Mouse (Mus musculus): ENCODE results near the gene Stac3. TPM values are rescaled to one million over a fixed set of nuclear protein-coding genes. Genes with fewer than 3 reads are reported as not detected.

Stac3 gene
- polyA plus RNA-seq, 1 experiment: 3.9 TPM

DNA sequence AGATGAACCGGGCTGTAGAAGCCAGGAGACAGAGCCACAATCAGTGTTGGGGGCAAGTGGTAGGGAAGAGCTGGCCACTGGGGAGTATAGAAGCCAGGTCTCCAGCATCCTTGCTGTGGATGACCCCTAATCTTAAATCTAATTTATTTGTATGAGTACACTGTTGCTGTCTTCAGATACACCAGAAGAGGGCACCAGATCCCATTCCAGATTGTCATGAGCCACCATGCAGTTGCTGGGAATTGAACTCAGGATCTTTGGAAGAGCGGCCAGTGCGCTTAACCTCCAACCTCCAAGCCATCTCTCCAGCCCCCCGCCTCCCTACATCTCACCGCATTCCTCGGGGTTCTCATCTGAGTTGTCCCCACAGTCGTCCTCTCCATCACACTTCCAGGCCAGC is 45.0 kb downstream of the Stac3 start:
- Histone ChIP-seq H3K4me1 (no peaks in the 10 kb centered on the region; the same call in 1 of the 2 replicates), H3K4me3 (replicated peaks) (no peak overlapping the region), H3K27me3 (replicated peaks) (peaks cover 90% of the 10 kb centered on the region), H3K9me3 (no peaks in the 10 kb centered on the region), H3K36me3 (replicated peaks; ENCODE audit: low read length) (peaks cover 7% of the 10 kb centered on the region)
- TF ChIP-seq GATA1 (IDR thresholded peaks at IDR 0.05; ENCODE audit: borderline replicate concordance, low read length) (no peak), FLI1 (IDR thresholded peaks at IDR 0.05; ENCODE audit: low read length) (no peak)

DNA sequence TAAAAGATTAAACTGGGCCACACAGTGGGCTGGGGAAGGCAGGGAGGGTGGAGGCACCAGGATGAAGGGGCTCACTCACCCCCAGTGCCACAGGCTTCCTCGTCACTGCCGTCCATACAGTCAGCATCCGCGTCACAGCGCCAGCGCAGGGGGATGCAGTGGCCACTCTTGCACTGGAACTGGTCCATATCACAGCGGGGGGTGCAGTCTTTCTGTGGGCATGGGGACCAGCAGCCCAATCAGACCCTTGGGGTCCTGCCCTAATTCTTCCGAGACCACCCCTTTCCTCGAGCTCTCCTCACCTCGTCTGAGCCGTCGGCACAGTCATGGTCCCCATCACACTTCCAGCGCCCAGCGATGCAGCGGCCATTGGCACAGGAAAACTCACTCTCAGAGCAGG is 46.8 kb downstream of the Stac3 start:
- Histone ChIP-seq H3K36me3 (replicated peaks; ENCODE audit: low read length) (peaks cover 7% of the 10 kb centered on the region), H3K27me3 (replicated peaks) (peaks cover 89% of the 10 kb centered on the region), H3K9me3 (no peaks in the 10 kb centered on the region), H3K4me3 (replicated peaks) (no peak overlapping the region), H3K4me1 (no peaks in the 10 kb centered on the region; the same call in 1 of the 2 replicates)
- no peak for TF ChIP-seq FLI1 (IDR thresholded peaks at IDR 0.05; ENCODE audit: low read length)
- TF ChIP-seq GATA1 (IDR thresholded peaks at IDR 0.05; ENCODE audit: borderline replicate concordance, low read length): no peak

DNA sequence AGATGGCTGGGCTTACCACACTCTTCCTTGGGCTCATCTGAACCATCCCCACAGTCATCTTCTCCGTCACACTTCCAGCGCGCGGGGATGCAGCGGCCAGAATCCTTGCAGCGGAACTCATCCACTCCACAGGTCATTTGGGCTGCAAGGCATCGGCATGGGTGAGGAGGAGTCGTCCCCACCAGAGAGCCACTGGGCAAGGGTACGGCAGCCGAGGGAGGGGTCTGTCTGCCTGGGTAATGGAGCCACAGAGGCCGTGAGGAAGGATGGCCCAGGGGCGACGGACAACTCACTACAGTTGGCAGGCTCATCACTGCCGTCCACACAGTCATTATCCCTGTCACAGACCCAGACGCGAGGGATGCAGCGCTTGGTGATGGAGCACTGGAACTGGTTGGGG is 48.4 kb downstream of the Stac3 start:
- Histone ChIP-seq H3K4me1 (peaks cover 3% of the 10 kb centered on the region), H3K36me3 (replicated peaks; ENCODE audit: low read length) (peaks cover 7% of the 10 kb centered on the region), H3K27me3 (replicated peaks) (peaks cover 93% of the 10 kb centered on the region)

DNA sequence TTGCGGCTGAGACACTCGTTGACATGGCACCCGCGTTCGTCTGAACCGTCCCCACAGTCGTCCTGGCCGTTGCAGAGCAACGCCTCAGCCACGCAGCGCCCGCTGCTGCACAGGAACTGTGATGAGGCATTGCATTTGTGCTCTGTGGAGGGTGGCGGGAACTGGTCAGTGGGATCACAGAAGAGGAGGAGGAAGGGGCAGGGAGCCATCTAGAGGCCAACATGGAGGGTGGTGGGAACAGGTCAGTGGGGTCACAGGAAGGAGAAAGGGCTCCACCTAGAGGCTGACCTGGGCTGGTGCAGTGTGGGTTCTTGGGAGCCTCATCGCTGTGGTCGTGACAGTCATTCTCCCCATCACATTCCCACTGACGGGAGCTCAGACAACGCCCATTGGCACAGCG is 54.2 kb downstream of the Stac3 start:
- Histone ChIP-seq H3K9me3 (no peaks in the 10 kb centered on the region), H3K4me3 (replicated peaks) (no peak overlapping the region), H3K27me3 (replicated peaks) (peaks cover 81% of the 10 kb centered on the region), H3K36me3 (replicated peaks; ENCODE audit: low read length) (no peaks in the 10 kb centered on the region), H3K4me1 (peaks cover 18% of the 10 kb centered on the region)
- TF ChIP-seq FLI1 (IDR thresholded peaks at IDR 0.05; ENCODE audit: low read length) (no peak), GATA1 (IDR thresholded peaks at IDR 0.05; ENCODE audit: borderline replicate concordance, low read length) (no peak)

More for the DNA sequence above, 48.4 kb downstream of the Stac3 start:
- TF ChIP-seq GATA1 (IDR thresholded peaks at IDR 0.05; ENCODE audit: borderline replicate concordance, low read length) (no peak), FLI1 (IDR thresholded peaks at IDR 0.05; ENCODE audit: low read length) (no peak)
- H3K4me3 ChIP-seq (replicated peaks): no peak overlapping the region
- H3K9me3 ChIP-seq: no peaks in the 10 kb centered on the region

DNA sequence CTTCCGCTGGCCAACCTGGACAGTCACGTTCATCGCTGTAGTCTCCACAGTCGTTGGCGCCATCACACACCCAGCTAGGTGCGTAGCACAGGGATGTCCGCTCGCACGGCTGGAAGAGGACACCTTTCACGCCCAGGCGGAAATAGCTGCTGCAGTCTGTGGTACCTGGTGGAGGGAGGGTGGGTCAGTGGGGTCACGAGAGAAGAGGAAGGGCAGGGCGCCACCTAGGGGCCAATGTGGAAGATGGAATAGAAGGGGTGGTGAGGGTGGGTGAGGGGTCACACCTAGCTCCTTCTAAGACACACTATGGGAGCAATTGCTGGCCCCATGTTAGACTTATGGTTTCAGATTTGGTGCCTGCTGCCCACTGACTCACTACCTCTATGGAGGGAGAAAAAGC is 55.9 kb downstream of the Stac3 start:
- Histone ChIP-seq H3K4me3 (replicated peaks) (no peak overlapping the region), H3K36me3 (replicated peaks; ENCODE audit: low read length) (no peaks in the 10 kb centered on the region), H3K27me3 (replicated peaks) (peaks cover 73% of the 10 kb centered on the region), H3K4me1 (peaks cover 18% of the 10 kb centered on the region), H3K9me3 (no peaks in the 10 kb centered on the region)
- TF ChIP-seq FLI1 (IDR thresholded peaks at IDR 0.05; ENCODE audit: low read length) (no peak), GATA1 (IDR thresholded peaks at IDR 0.05; ENCODE audit: borderline replicate concordance, low read length) (no peak)

Other genes with a start within 250 kb of the Stac3 start
- gene Kif5a, start 238.3 kb upstream of the Stac3 start, polyA plus RNA-seq (2012; ENCODE audit: insufficient read depth, low replicate concordance): 6.6 and 11.4 TPM in 2 replicates
- gene Dctn2, start 235.3 kb upstream of the Stac3 start, polyA plus RNA-seq (2012; ENCODE audit: insufficient read depth, low replicate concordance): 176 and 219 TPM in 2 replicates
- gene Mbd6, start 212.7 kb upstream of the Stac3 start, polyA plus RNA-seq (2012; ENCODE audit: insufficient read depth, low replicate concordance): 245 and 640 TPM in 2 replicates
- gene Mars, start 189.9 kb upstream of the Stac3 start, polyA plus RNA-seq (2012; ENCODE audit: insufficient read depth, low replicate concordance): 26.0 and 101 TPM in 2 replicates
- 6.1 and 10.4 TPM in 2 replicates for gene Arhgap9, start 179.7 kb upstream of the Stac3 start, polyA plus RNA-seq (2012; ENCODE audit: insufficient read depth, low replicate concordance)
- 0.02 TPM in 1 of 2 replicates, not detected in the other for gene Gli1, start 159.7 kb upstream of the Stac3 start, polyA plus RNA-seq (2012; ENCODE audit: insufficient read depth, low replicate concordance)
- gene Inhbe, start 147.3 kb upstream of the Stac3 start, polyA plus RNA-seq (2012; ENCODE audit: insufficient read depth, low replicate concordance): not detected in 2 replicates
- gene Inhbc, start 131.3 kb upstream of the Stac3 start, polyA plus RNA-seq (2012; ENCODE audit: insufficient read depth, low replicate concordance): not detected in 2 replicates
- 139 and 346 TPM in 2 replicates for gene R3hdm2, start 121.4 kb upstream of the Stac3 start, polyA plus RNA-seq (2012; ENCODE audit: insufficient read depth, low replicate concordance)
- 0.23 and 5.2 TPM in 2 replicates for gene Ndufa4l2, start 13.3 kb downstream of the Stac3 start, polyA plus RNA-seq (2012; ENCODE audit: insufficient read depth, low replicate concordance)
- 143 and 168 TPM in 2 replicates for gene Shmt2, start 20.8 kb downstream of the Stac3 start, polyA plus RNA-seq (2012; ENCODE audit: insufficient read depth, low replicate concordance)
- 0.32 TPM in 1 of 2 replicates, not detected in the other for gene Nxph4, start 32.9 kb downstream of the Stac3 start, polyA plus RNA-seq (2012; ENCODE audit: insufficient read depth, low replicate concordance)
- gene Lrp1, start 119.5 kb downstream of the Stac3 start, polyA plus RNA-seq (2012; ENCODE audit: insufficient read depth, low replicate concordance): 10.2 and 208 TPM in 2 replicates
- 33.8 and 70.6 TPM in 2 replicates for gene Stat6, start 141.3 kb downstream of the Stac3 start, polyA plus RNA-seq (2012; ENCODE audit: insufficient read depth, low replicate concordance)
- 1.5 TPM in 1 of 2 replicates, not detected in the other for gene Nemp1, start 165.2 kb downstream of the Stac3 start, polyA plus RNA-seq (2012; ENCODE audit: insufficient read depth, low replicate concordance)
- 19.1 and 21.3 TPM in 2 replicates for gene Nab2, start 166.9 kb downstream of the Stac3 start, polyA plus RNA-seq (2012; ENCODE audit: insufficient read depth, low replicate concordance)
- gene Myo1a, start 203.5 kb downstream of the Stac3 start, polyA plus RNA-seq (2012; ENCODE audit: insufficient read depth, low replicate concordance): 0.04 TPM in 1 of 2 replicates, not detected in the other
- gene Tac2, start 222.8 kb downstream of the Stac3 start, polyA plus RNA-seq (2012; ENCODE audit: insufficient read depth, low replicate concordance): not detected in 2 replicates
- 0.30 and 0.54 TPM in 2 replicates for gene Zbtb39, start 237.9 kb downstream of the Stac3 start, polyA plus RNA-seq (2012; ENCODE audit: insufficient read depth, low replicate concordance)